Mouse (Mus musculus) lung, postnatal 36 days (tissue): ENCODE measurements around the gene Slc25a24.

Experiments used
- DNase-seq: peaks from one replicate; pipeline ENCODE4 v3.0.0; 2022; ENCODE audit warnings: mixed read lengths

Slc25a24 gene

GRCm38 (mm10) chr3:109171070-109171778 lies 48.3 kb downstream of the Slc25a24 start:
- DNase-seq, result peak; percentile 76

DNA sequence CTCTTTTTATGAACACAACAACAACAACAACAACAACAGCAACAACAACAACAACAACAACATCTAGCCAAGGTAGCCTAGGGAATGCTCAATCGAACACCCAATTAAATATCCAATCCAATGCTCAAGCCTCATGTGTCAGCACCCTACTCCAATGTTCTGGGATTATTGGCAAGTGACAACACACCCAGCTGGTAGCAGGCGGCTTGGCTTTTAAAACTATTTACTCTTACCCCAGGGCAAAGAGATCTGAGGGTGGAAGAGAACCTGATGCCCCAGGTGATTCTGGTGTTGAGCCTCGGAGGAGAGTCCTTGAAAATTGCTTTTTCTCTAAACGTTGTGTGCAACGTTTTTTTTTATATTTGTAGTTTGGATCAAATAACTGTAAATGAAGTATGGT lies 51.4 kb downstream of the Slc25a24 start:
- DNase-seq, result no peak

- no peak for DNase-seq
Observed at GRCm38 (mm10) chr3:109178705-109179104, 55.8 kb downstream of the Slc25a24 start.

DNA sequence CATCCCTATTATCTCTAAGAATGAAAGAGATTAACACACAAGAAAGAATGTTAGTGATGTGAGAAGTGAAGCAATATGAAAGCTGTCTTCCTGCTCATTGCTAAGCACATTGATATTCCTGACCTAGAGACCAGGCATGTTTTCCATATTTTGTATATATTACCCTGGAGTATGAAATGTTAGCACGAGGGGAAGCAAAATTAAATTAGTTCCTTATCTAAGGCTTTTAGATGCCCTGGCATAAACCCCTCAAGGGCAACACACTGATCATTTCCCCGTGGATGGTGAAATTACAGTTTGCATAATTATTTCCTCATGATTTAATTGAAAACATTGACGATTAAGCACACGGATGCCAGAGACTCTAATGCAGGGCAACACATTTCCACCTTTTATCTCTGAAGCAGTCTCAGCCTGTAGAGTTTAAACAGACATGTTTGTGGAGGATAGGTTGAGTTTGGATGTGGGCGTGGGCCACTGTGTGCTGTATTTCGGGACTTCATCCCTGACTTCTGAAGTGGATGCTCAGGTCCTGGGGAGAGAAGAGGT lies 56.7 kb downstream of the Slc25a24 start:
- no peak for DNase-seq

DNA sequence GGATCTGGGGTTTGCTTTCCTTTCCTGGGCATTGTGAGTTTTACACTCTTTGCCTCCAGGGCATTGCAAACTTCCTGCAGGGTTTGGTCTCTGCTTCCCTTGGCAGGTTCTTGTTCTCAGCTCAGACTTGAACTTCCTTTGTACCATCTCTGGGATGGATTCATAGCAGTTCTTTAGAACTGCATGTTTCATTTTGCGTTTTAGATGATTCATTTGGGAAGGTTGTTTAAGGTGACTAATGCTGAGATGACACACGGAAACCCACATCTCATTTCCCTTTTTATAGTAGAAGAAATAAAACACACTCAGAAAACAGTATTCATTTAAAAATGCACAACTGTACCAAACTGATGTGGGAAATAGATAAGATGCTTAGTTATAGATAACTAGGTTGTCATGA lies 73.2 kb downstream of the Slc25a24 start:
- DNase-seq, result no peak

GRCm38 (mm10) chr3:109199280-109199679 lies 76.3 kb downstream of the Slc25a24 start:
- peak; percentile 13 for DNase-seq

- no peak for DNase-seq
Observed at GRCm38 (mm10) chr3:109212322-109212721, 89.4 kb downstream of the Slc25a24 start.

GRCm38 (mm10) chr3:109216352-109216751 lies 93.4 kb downstream of the Slc25a24 start:
- no peak for DNase-seq
